Mouse (Mus musculus) G1E (cell line): ENCODE results near the gene Mamstr.

Experiments
- CTCF ChIP-seq: IDR thresholded peaks from 2 replicates; pipeline ENCODE4 v1.5.1; 2012; ENCODE audit warnings: low read depth, low read length, inconsistent platforms, mixed read lengths
- GATA1 ChIP-seq: IDR thresholded peaks from 2 replicates; pipeline ENCODE4 v1.6.1; 2012; ENCODE audit warnings: borderline replicate concordance, low read length, inconsistent platforms, mixed read lengths
- POLR2AphosphoS5 ChIP-seq: IDR thresholded peaks from 2 replicates; pipeline ENCODE4 v1.6.1; 2012; ENCODE audit warnings: low read depth, low read length, inconsistent platforms; ENCODE audit not compliant: insufficient replicate concordance
- TAL1 ChIP-seq: conservative IDR thresholded peaks from 2 replicates; pipeline ENCODE4 v1.6.1; 2012; ENCODE audit warnings: low read depth, low read length, inconsistent platforms, mixed read lengths

- no peak for TF ChIP-seq CTCF
- TF ChIP-seq GATA1 = no peak
- TF ChIP-seq TAL1 = no peak
- no peak for TF ChIP-seq POLR2AphosphoS5
Observed at GRCm38 (mm10) chr7:45621443-45621842, 18.3 kb upstream of the Mamstr start, which contains the start of gene Izumo1.
